Mouse (Mus musculus) frontal cortex, postnatal 10 days (tissue): ENCODE results near the gene Wbp2nl.

ENCODE experiments used
- DNase-seq, 2 experiments: peaks; one replicate each; pipeline ENCODE4 v3.0.0; 2022; ENCODE audit warnings: low spot score in 2 of 2, mixed read lengths in 1 of 2

Gene Wbp2nl

DNA sequence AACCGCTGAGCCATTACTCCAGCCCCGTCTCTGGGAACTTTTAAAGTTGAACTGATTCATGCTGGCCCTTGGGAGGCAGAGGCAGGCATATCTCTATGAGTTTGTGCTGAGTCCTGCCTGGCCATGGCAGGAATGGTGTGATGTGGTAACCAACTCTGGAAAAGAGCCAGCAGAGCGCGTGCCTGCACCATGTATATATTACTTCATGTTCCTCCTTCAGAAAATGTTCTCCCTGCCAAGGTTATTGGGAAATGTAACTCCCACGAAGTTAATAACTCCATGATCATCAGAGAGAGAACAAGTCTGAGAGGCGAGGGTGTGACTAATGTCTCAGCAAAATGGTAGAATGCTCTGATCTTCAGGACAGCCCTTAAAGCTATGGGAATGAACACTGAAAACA, 19.1 kb downstream of the Wbp2nl start:
- DNase-seq = no peak

DNA sequence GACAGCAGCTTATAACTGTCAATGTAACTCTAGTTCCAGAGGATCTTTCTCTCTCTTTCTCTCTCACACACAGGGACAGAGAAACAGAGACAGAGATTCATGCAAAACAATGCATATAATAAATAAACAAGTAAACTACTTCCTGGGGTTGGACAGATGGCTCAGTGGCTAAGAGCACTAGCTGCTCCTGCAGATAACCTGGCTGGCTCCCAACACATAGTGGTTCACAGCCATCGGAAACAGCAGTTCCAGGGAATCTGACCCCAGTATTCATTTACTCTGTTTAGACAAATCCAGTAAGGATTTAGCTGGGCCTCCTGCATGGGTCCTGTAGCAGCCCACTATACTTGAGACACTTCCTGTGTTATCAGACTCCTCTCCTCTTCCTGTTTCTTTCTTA, 20.9 kb downstream of the Wbp2nl start:
- DNase-seq = no peak

DNA sequence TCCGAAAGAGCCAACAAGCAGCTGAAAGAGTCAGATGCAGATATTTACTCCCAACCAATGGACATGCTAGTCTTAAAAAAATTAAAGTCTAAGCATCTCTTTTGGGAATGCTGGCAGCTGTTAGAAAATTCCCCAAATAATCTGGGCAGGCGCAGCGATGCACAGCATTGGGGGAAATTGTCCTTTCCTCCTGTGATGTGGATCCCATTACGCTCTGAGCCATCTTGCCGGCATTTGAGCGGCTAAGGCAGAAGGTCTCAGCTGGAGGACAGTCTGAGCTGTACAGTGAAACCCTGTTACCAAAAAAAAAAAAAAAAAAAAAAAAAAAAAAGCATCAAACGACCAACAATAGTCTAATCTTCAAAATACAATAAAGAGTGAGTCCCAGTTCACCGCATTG, 23.4 kb downstream of the Wbp2nl start:
- DNase-seq = no peak

DNA sequence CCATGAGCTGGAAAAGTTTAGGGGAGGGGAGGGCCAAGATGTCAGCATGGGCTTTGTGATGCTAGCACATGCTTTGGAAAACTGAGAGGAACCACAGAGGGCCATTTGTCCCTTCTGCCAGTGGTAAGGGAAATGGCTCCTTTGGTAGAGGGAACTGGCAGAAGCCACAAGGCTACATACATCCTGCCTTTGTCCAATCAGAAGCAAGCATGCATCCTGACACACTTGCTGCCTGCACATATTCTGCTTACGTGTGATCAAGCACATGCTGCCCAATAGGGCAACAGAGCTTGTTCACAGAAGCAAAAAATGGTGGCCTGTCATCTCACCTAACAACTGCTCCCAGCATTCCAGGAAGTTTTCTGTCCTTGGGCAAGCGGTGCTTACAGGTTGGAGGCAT, 26.6 kb downstream of the Wbp2nl start:
- DNase-seq = no peak

DNA sequence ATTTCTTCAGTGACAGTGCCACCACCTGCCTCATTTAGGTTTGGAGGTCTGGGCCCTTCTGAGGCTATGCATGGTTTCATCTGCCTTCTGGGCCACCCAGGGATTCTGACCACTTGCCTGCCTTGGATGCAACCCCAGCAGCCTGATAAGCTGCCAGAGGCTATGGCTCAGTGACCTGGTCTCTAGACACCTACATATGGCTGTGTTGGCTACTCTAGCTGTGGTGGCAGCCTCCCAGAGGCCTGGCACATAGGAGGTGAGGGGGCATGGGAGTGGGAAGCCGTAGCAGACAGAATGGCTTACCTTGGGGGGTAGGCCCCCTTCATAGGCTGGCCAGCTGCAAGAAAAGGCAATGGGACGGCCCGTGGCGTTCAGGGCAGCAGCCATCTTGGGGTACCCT, 36.4 kb downstream of the Wbp2nl start:
- DNase-seq = no peak

DNA sequence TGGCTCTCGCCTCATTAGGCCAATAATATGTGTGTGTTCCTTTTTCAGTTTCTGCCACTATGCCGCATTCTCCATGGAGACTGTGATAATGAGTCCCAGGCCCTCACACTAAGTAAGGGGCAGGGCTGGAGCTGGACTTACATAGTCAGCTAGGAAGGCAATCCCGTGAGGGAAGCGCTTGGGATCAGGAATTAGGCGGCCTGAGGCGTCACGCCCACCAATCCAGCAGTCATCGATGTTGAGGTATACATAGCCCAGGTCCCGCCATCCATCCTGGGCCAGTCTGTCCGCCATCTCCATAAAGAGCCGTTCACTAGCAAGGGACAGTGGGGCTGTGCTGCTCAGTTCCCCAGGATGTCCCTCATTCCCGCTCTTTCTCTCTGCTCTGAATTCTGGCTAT, 37.9 kb downstream of the Wbp2nl start:
- DNase-seq = no peak

DNA sequence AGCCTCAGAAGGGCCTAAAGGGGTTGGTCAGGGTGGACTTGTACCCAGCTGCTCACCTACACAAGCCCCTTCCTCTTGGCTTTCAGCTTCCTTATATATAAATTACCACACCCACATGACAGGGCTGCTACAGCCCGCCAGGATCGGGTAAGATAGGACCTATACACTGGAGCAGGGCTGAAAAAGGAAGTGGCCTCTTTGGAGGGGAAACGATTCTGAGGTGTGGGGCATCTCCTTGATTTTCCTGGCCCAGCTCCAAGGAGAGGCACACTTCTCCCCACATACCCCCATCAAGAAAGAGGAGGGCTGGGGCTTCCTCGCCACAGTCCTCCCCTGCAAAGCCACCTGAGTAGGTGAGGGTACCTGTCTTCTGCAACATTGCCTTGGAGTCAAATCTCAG, 39.1 kb downstream of the Wbp2nl start:
- DNase-seq = no peak

DNA sequence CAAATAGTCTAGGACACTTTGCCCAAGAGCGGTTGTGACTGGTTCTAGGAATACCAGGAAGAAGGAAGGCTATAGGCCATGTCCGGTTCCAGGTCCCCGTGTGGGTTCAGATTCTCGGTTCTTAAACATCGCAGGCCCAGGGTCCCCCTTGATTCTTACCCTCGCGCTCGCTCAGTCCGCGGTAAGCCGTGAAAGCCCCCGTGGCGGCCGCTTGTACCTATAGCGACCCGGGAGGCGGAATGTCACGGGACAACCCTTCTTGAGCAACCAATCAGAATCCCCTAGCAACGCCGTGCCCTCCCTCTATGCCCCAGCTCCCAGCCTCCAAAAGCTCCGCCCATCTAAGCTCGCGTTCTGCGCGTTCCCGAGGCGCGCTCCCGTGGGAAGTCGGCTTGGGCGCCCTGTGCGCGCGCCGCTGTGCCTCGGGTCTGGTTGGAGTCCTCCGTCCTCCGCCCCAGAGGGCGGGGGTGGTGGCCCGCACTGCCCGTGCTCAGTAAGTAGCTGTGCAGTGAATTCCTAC, 39.9 kb downstream of the Wbp2nl start, which contains the start of the genes Naga, Pheta2 and Smdt1:
Naga (minus strand) TSS at position 333 of the 520 bp plus-strand sequence.
Pheta2 (plus strand) TSS at position 350 of the 520 bp plus-strand sequence.
Smdt1 (plus strand) TSS at position 367 of the 520 bp plus-strand sequence.
- DNase-seq = peak; percentile 90 to 92

DNA sequence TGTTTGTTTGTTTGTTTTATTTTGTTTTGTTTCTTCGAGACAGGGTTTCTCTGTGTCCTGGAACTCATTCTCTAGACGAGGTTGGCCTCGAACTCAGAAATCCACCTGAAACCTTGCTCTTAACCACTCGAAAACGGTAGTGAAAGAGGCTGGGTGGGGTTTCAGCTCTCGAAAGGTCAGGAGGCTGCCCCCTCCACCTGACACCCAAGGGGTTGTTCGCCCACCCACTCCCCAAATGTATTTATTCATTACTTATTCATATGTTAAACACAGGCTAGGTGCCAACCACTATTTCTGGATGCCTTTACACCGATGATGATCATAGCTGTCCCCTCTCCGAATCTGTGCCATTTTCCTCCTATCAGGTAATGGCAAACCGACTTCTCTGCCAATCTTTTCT, 40.4 kb downstream of the Wbp2nl start:
- DNase-seq = no peak

DNA sequence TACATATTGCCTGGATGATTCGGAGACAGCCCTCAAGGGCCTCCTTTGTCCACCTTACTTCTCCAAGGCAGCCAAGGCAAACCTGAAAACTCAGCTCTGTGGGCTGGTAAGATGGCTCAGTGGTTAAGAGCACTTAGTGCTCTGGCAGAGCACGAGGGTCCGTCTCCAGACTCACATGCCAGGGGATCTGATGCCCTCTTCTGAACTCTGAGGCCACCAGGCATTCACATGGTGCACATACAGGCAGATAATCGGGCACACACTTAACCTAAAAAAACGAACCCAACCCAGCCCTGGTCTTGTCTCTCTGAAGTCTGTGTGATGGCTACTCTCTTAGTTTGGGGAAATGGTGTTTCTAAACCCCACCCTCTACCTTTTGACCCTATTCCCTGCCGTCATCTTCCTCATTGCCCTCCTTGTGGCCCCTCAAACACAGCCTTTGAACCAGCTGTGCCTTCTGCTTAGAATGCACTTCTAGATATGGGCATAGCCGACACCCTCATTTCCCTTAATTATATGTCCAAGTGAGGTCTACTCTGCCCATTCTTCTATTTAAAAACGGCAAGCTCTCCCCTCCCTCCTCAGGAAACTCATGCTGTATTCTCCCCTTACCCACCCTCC, 41.0 kb downstream of the Wbp2nl start:
- DNase-seq = no peak

DNA sequence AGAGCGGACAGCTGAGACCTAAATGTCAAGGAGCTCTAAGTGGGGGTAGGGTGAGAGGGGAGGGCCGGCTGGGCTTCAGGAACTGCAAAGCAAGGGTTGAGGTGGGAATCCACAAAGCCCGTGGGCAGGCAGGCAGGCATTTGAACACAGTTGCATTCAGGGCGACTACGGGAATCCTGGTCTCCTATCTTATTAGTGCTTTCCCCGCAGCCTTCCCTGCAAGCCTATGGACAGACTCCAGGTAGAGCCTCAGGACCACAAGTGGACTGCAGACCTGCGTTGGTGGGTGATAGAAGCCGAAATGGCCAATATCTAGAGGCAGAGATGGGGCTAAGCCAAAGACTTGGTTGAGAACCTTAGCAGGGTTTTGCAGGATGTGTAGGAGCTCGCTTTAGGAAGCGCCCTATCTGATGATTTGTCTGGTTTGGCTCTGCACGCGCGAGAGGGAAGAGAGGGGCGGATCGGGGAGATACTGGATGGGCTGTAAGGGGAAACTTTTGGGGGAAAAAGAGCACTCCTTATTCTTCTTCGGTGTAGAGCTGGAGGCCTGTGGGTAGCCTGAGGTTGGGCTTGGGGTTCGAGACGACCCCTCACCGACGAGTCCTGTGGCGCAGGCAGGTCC, 41.8 kb downstream of the Wbp2nl start:
- DNase-seq = no peak

DNA sequence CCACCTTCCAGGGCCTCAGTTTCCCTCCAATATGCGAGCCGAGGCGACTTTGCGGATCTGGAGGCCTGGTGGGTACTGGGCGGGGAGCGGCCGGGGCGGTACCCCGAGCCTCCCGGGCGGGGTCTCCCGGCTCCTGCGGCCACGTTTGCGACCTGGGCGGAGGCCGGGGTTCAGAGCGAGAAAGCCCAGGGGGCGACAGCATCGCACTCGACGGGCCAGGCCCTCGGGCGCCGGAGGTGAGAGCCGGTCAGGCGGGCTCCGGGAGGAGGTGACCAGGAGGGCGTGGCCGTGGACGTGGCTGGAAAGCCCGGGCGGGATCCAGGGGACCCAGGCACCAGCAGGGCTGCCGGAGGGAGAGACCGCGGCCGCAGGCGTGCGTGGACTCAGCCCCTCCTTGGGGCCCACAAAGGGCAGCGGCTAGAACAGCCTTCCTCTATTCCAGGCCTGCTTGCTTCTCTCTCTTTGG, 42.3 kb downstream of the Wbp2nl start:
- DNase-seq = no peak

DNA sequence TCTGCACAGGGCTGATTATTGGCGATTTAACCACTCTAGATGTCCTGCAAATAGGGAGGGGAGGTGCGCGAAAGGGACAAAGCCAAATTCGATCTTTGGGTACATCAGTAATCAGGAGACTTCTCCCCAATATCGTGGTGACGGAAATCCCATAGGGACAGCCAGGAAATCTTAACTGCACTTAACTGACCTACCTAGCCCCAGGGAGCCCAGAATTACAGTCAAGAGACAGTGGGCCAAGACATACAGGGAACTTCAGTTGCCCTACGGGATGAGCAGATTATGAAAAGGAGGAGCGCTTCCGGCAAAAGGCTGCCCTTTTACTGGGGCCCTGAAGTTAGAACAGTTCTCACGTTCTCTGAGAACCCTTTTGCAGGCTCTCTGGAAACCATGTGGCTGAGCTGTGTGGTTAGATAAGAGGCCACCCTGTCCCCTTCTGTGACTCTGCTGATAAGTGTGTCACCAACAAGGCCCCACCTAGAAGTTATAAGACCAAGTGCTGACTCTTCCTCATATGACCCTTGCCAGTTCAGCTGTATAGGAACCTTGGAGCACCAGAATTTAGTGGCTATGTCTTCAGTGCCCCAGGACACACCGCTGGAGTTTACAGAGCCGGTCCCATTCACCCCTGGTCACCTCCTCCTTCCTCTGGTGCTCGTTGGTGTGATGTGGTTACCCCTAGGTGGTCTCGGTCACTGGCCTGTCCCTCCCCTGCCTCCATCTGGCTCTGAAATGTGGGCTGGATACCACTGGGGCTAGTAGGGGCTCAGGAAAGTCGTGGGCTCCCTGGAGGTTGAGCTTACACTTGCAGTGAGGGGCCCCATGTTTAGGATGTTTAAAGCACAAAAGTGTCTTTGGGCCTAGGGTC, 43.2 kb downstream of the Wbp2nl start:
- DNase-seq = no peak

DNA sequence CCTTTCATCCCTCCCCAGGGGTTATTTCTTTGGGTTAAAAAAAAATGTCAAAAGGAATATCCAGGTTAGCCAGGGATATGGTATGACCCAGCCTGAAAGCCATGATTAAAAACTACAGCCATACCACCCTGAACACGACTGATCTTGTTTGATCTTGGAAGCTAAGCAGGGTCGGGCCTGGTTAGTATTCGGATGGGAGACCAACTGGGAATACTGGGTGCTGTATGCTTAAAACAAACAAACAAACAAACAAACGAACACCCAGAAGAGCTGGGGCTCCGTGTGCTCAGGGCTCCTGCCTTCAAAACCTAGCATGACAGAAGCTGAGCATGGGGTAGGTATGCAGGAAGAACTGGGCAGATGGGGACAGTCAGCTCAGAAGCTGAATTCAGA, 43.8 kb downstream of the Wbp2nl start:
- DNase-seq = no peak

DNA sequence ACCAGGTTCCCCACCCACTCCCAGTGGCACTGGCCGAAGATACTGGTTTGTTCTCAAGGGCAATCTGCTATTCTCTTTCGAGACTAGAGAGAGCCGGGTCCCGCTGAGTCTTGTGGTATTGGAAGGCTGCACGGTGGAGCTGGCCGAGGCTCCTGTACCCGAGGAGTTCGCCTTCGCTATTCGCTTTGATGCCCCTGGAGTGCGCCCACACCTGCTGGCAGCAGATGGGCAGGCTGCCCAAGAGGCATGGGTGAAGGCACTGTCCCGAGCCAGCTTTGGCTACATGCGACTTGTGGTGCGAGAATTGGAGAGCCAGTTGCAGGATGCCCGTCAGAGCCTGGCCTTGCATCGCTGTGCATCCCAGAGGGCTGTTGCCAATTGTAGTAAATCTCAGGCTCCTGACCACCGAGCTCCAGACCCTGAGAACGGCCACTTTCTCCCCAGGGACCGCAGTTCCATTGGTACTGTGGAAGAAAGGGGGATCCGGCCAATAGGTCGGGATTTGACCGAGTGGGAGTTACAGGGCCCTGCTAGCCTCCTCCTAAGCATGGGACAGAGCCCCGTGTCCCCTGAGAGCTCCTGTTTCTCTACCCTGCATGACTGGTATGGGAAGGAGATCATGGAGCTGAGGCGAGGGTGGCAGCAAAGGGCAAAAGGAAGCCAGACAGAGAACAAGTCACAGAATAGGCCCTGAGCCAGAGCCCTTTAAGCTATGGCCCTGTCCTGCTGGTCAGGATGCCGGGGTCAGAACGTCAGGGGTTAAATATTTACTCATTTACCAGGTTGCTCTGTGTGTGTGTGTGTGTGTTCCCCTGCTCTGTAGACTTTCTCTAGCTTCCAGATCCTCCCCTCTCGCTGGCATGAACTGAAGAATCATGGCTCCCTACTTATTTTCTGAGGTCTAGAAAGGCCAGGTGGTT, 44.9 kb downstream of the Wbp2nl start:
- DNase-seq = no peak

DNA sequence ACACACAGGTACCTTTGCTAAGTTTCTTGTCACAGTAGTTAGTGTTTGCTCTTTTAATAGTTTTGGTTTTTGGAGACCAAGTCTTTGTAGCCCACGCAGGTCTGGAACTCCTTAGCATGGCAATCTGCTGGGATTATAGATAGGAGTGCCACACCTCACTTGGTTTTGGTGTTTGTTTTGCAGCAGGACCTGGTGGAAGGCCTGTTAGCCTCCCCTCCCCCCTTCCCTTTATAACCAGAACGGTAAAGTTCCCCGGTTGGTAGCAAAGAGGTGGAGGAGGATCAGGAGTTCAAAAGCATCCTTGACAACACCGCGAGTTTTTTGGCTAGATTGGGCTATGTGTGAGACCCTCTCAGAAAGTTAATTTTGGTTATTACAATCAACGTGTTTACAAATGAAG, 46.2 kb downstream of the Wbp2nl start:
- no peak for DNase-seq

DNA sequence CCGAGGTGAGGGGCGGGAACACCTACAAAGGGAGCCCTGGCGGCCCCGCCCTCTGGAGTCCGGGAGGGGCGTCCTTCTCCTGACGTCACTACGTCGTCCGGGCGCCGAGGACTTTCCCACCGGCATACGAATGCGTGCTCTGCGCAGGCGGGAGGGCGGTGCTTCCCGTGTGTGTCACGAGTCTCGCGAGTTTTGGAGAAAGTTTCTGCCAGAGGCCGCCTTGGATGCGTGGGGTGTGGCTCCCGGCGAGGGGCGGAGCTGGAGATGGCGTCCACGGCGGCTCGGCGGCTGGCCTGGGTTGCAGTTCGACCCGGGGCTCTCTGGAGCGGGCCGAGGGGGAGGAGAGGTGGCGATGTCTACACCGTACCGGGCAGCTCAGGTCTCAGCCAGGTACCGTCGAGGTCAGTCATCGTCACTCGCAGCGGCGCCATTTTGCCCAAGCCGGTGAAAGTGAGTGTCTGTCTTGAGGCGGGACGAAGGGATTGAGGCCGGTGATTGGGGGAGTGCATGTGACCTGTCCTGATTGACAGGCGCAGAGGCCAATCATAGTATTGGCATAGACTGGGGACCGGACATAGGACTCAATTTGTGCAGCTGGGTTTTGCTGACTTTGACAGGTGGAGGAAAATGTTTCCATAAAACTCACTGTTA, 47.2 kb downstream of the Wbp2nl start:
- DNase-seq = peak; percentile 95 to 97

DNA sequence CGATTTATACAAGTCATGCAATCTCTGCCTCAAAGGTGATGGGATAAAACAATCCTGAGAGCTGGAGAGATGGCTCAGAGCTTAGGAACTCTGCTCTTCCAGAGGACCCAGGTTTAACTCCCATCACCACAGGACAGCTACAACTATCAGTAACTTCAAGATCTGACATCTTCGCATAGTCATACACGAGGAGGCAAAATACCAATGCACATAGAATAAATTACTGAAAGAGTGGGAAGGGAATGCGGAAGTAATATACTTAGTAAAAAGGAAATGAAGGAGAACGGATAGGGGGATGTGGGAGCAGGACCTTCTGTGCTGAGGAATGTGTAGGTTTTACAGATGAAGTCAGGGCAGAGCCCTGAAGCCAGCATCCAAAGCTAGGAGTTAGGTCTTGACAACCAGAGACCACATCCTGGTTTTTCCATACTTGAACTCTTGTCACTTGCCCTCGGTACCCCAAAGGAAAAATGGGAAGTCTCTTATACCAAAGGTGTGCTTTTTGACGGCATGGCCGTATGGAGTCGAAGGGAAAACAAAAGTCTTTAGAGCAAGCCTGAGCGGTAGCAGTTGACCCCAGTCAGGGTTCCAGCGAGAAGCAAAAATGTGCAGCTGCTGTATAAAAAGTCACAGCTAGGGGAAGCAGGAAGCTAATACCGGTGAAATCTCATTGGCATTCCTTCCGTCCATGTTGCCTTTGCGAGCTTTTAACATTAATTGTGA, 48.0 kb downstream of the Wbp2nl start:
- DNase-seq = no peak

DNA sequence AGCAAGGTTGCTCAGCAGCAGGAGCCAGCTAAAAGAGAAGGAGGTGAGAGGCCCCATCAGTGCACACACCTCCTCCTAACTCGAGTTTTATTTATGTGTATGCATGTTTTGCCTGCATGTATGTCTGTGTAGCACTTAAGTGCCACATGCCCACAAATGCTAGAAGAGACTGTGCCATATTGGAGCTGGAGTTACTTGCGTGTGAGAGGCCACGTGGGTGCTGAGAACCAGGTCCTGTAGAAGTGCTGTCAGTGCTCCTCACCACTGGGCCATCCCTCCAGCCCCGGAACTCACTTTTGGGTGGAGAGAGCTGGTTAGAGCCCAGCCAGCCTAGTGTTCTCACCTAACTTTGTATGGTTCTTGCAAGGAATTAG, 48.5 kb downstream of the Wbp2nl start:
- no peak for DNase-seq

DNA sequence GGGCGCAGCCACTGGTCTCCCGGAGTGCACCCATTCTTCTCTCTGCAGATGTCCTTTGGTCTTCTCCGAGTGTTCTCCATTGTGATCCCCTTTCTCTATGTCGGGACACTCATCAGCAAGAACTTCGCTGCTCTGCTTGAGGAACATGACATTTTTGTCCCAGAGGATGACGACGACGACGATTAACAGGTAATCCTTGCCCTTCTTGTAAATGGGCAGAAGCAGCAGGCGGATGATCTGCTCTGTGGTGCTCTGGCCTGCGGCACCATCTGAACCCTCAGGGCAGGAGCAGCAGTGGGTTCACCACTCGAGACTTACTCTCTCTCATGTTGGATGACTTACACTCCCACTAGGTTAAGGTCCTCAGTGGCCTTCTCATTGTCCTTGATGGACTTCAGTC, 49.1 kb downstream of the Wbp2nl start:
- no peak for DNase-seq
